Mouse (Mus musculus): ENCODE measurements around the gene Fbxo28.

Gene Fbxo28

DNA sequence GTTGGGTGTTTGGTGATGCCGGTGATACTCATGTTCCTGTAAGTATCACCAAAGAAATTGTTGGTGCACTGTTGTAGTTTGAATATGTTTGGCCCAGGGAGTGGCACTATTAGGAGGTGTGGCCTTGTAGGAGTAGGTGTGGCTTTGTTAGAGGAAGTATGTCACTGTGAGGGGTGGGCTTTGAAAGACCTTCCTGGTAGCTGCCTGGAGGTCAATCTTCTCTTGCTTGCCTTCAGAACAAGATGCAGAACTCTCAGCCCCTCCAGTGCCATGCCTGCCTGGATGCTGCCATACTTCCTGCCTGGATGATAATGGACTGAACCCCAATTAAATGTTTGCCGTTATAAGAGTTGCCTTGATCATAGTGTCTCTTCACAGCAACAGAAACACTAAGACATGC lies 56.6 kb downstream of the Fbxo28 start:
- no peak for DNase-seq

GRCm38 (mm10) chr1:182283231-182283630 lies 58.2 kb downstream of the Fbxo28 start:
- DNase-seq = no peak

DNA sequence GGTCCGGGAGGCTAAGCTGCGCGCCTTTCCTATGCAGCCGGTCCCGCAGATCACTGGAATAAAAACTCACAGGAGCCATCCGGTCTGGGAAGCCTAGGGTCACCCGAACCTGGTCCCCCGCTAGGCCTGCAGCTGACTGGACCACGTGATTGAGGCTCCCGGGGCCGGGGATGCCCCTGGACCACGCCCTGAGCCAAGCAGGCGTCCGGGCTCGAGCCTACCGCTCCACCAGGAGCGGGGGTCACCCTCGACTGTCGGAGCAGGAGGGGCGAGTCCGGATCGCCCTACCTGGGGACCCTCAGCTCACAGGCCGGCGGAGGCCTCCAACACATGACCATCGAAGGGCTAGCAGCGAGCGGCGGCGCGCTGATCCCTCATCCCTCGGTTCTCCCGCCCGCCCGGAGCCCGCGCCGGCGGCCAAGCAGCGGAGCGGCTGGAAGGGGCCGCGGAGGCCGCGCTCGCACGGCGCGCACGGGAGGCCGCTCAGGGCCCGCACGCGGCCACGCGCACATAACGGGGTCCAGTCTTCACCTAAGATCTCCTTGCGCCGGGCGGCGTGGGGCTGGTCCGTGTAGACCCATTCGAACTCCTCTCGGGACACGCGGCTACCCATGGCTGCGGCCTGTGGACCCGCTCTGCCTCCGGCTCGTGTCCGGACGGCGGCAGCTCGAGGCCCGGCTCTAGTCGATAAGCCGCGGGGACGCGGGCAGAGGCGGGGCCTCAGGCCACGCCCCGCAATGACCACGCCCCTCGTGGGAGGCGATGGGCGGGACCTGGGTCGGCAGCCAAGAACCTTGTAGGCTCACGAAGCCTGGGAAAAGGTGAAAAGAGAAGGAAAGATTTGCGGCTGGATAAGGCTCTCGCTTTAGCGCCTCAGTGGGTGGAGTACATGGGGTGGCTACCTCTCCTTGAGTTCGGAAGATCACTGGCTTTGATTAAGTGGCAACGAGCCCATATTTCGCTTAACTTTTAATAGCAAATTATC lies 59.0 kb downstream of the Fbxo28 start, which contains the start of gene Degs1:
Degs1 (minus strand) TSS at position 714 of the 985 bp plus-strand sequence.
- peak; percentile 92 for DNase-seq

DNA sequence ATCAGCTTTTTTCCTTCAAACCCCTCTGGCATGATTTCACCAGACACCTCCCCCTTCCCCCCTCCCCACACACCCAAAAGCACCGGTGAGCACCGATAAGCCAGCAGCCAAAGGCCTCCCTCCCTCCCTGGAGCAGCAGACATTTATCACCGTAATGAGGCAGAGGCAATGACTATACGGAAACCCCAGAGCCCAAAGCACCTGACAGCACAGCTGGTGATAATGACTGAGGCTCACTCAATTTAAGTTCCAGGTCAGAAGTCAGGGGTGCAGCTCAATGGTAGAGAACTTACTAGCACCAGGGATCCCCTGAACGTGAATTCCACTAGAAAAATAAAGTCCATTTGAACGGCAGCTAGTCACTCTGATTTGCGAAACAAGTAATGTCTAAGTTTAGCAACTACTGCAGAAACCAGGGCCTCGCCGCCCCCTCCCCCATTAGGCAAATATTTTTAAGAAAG lies 60.1 kb downstream of the Fbxo28 start:
- no peak for DNase-seq

GRCm38 (mm10) chr1:182280577-182280976 lies 60.9 kb downstream of the Fbxo28 start:
- DNase-seq = no peak

DNA sequence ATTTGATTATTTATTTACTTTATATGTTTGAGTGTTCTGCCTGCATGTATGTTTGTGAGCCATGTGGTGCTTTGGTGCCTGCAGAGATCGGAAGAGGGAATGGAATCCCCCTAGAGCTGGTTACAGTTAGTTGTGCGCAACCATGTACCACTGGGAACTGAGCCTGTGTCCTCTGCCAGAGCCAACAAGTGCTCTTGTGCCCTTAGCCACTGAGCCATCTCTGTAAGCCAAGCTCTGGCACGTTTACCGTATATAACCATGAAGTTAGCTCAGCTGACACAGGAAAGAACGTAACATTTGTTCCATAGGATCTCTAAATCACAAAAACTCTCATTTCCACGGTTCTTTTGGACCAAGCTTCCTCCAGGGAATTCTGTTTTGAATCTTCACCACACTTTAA lies 61.4 kb downstream of the Fbxo28 start:
- no peak for DNase-seq

DNA sequence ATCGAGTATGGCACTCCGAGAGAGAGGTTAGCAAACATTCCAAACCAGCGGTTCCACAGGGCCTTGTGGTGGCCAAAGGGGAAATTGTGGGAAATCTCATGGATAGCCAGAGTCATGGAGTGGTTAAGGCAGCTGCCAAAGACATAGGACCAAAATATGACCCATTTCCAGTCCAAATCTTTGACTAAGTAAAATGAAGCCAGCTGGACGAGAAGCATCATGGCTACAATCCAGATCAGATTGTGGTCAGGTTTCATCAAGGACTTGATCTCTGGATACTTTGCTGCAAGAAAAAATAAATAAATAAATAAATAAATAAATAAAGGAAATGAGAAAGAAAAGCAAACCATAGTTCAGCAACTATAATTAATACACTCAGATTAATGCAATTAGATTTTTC lies 62.0 kb downstream of the Fbxo28 start:
- DNase-seq = no peak

DNA sequence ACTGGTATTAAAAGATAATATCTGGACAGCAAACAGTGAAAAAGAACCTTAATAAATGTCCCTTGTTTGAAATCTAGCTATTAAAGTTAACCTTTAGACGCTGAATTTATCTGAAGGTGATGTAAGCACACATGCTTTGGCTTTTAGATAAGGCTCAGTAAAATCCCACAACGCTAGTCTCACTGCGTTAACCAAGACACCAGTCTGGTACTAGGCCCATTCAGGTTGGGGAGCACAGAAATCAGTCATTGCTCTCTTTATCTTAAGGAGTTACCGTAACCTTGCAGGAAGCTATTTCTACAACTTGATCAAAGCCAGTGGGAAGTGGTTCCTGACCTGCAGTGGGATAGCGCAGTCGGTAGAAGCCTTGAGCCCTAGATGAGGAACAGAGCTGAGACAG lies 66.3 kb downstream of the Fbxo28 start:
- no peak for DNase-seq

DNA sequence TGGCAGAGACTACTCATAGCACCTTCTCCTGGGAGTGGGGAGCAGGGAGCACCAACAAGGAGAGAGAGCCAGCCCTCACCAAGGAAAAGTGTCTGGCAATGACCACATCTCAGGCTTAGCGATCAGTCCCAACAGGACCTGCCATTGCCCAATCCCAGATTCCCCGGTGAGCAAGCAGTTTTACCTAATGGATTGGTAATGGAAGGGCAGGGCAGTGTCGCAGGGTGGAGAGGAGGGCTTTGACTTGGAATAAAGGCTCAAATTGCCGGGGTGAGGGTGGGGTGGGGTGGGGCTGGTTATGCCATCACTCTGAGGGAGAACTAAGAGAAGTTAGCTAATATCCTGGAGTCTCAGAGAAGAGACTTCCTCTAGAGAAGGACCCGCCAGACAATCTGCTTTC lies 69.8 kb downstream of the Fbxo28 start:
- DNase-seq = no peak

DNA sequence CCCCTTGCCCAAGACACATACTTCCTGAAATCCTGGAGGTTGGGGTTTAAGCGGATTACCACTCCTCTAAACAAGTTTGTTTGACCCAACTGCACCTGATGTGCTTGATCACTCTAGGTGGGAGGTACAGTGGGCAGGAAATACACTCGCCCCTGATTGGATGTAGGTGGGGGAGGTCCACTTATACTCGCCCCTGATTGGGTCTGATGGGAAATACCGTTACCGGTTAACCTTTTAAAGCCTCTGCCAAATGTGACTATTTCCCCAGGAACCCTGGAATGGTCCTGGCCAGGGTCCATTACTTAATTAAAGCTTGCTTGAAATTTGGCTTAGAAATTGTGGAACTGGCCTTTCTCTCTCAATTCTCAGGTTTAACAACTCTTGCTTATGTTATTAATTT lies 70.3 kb downstream of the Fbxo28 start:
- no peak for DNase-seq

- DNase-seq = no peak
Observed at GRCm38 (mm10) chr1:182268317-182268716, 73.1 kb downstream of the Fbxo28 start.

DNA sequence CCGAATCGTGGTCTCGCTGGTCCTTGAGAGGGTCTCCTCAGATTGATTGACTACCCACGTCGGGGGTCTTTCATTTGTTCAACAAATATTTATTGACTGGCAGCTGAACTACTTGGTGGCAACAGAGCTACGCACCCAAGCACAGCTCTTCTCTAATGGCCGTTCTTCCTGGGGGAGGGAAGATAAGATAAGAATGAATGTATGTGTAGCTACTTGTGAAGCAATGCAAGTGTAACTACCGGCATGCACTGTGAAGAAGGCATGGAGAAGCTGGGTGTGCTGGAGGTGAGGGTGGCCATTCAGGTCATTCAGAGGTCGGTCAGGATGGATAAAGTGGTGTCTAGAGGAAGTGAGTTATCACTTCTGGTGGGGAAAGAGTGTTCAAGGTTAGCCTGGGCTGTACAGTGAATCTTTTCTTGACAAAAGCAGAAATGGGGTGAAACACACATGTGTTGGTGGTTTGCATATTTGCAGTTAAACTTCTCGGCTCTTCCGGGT lies 75.4 kb downstream of the Fbxo28 start:
- no peak for DNase-seq
